Mouse (Mus musculus) cerebellum, postnatal 10 days (tissue): ENCODE results near the gene Steap2.

Experiments
- DNase-seq, 2 experiments: peaks; one replicate each; pipeline ENCODE4 v3.0.0; 2021; ENCODE audit warnings: mixed read lengths in 2 of 2

Steap2 gene

DNA sequence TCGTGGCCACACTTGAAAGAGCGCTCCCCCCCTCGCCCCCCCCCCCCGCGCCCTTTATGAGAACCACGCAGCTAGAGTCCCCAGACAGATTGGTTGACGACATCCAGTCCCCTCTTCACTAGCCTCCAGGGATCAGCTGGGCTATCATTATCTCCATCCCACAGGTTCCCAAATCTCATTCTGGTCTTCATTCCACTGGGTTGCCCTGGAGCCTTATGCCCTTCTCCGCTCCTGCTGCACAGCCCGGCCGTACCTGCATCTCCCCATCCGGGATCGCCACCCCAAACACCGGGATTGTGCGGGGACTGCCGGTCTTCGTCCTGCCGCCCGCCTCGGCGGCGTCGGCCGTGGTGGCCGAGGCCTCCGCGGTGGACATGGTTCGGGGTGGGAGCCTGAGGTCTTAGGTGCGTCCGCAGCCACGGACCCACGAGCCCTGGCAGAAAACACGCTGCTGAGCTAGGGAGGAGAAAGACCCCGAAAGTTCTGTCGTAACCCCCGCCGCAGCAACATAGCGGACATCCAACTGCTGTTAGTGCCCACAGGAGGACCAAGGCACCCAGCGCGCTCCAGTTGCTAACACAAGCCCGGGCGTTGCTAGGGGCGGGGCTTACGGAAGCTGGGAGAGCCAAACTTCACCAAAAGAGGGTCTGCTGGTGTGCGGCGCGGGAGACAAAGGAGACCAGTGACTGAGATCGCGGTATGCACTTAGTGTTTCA is 30.6 kb downstream of the Steap2 start, which contains the start of gene Cfap69:
TSS of gene Cfap69 (minus strand) at position 585 of the 716 bp plus-strand sequence.
- peak; percentile 93 to 95 for DNase-seq

GRCm38 (mm10) chr5:5663057-5663456 is 31.3 kb downstream of the Steap2 start:
- DNase-seq: no peak

DNA sequence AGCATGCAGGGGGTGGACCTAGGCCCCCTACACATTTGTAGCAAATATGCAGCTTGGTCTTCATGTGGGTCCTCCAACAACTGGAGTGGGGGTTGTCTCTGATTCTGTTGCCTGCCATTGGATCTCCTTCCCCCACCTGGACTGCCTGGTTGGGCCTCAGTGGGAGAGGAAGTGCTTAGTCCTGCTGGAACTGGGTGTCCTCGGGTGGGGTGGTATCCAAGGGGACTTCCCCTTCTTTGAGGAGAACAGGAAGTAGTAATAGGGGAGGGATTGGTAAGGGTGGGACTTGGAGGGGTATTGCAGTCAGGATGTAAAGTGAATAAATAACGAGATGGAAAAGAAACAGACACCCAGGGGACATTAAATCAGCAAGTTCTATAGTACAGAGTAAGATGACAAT is 35.7 kb downstream of the Steap2 start:
- DNase-seq: no peak

- no peak for DNase-seq
Observed at GRCm38 (mm10) chr5:5657932-5658331, 36.4 kb downstream of the Steap2 start.

DNA sequence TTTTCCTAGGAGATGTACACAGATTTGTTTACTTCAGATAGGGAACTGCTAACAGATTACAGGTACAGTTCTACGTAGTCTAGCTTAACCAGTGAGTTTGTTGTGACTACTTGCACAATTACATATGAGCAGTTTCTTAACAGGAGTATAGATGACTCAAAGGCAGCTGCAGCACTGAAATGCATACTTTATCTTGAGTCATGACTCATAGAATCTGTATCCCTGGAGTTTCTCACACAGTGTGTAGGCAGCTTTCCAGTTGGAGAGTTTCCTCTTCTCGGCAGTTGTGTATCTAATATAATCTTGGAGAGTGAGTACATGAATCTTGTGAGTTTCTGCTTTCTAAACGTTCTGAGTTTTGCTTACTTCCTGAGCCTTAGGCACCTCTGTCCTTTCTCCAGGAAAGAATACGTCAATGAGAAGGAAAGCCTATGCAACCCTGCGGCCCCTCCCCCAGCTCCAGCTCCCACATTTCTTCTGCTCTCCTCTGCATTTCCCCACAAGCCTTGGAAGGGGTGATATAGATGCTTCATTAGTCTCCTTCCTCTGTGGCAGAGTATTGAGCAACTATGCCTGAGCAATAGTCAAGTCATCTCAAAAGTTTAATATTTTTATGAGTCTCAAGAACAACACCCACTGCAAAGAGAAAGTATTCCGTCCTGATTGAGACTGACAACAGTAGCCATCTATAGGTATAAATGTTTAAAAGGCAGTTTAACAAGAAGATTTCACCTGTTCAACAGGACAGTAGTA is 45.4 kb downstream of the Steap2 start:
- DNase-seq: no peak

GRCm38 (mm10) chr5:5646173-5646572 is 48.2 kb downstream of the Steap2 start:
- DNase-seq: peak in 1 of 2 experiments; percentile 29

GRCm38 (mm10) chr5:5638496-5638895 is 55.9 kb downstream of the Steap2 start:
- DNase-seq: no peak

DNA sequence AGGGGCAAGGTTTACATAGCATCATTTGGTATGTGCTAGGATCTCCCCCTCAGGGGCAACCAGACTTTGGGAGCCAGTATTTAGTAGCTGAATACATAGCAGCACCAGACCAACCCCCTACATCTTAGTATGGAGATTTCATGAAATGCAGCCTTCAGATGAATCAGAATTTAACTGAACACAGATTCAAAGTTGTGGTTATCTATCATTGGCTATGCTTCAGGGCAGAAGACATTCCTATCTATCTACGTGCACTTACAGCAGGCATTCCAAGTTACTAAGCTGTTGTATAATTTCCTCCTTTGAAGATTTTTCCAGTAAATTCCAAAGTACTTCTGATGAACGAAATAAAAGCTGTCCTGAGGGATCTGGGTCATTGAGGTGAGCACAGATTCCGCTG is 68.9 kb downstream of the Steap2 start:
- DNase-seq: no peak

- DNase-seq: no peak
Observed at GRCm38 (mm10) chr5:5618329-5618728, 76.0 kb downstream of the Steap2 start.
